In the genomic region with DNA sequence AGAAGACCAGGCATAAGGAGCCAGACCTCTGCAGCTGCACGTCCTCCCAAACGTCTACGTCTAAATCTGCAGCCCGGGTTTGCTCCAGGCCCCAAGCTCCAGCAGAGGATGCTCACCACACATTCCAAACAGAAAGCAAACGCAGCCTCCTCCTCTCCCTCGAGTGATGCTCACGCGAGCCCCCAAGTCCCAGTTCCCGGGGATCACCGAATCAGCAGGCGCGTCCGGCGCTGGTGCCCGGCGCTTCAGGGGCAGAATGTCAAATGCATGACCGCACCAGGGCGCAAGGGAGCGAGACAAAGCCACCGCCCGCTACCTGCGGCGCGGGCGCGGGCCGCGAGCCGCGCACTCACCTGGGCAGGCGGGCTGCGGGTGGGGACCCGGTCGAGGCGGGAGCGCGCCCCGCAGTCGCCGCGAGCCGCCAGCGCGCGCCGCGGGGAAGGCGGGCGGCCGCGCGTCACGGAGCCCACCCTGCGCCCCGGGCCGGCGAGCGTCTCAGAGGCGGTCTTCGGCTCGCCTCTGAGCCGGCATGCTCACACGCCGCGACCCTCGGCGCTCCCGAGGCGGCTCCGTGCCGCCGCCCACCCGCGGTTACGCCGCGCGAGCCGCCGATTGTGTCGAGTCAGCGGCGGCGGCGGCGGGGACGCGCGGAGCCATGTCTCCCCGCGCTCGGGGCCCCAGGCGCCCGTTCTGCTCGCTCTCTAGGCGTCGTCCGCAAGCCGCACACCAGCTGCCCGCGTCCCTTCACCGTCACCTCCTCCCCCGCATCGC, we compare ENCODE assay signal across 7 mouse cellular contexts. TPM values are rescaled to one million over a fixed set of nuclear protein-coding genes. Genes with fewer than 3 reads are reported as not detected.
A peak's percentile ranks its signal among the peaks of the same experiment; 100 is the strongest.
DNase-seq lines count a peak whose midpoint lies in the region; ATAC-seq and TF ChIP-seq lines count a peak whose summit lies in the region.

No protein-coding gene starts in this region.

- under 1% methylated on average over 98 of the region's 104 CpGs for WGBS in kidney, adult 2 months
- WGBS in limb, embryonic 10.5 days: under 1% methylated on average over 89 of the region's 104 CpGs
- under 1% methylated on average over 91 of the region's 104 CpGs for WGBS in midbrain, embryonic 14.5 days
- WGBS in stomach, postnatal 0 days: under 1% methylated on average over 65 of the region's 104 CpGs

- peak; percentile 76 for TF ChIP-seq POLR2A in brain, embryonic 14.5 days (IDR thresholded peaks at IDR 0.05; ENCODE audit: borderline replicate concordance, extremely low read depth, insufficient read depth, insufficient read length, poor library complexity, severe bottlenecking)
- no peak for TF ChIP-seq POLR2A in kidney, adult 2 months (IDR thresholded peaks at IDR 0.05; ENCODE audit: low read depth, low read length)

- H3K4me1 ChIP-seq in kidney, adult 2 months (ENCODE audit: control insufficient read depth, insufficient read depth, low read length): no peaks in the 10 kb centered on the region
- H3K4me1 ChIP-seq in limb, embryonic 10.5 days: peaks cover 5% of the 10 kb centered on the region; the same call in 1 of the 2 replicates
- H3K4me1 ChIP-seq in midbrain, embryonic 14.5 days (ENCODE audit: control insufficient read depth, insufficient read depth, low read length): peaks cover 15% of the 10 kb centered on the region; the same call in 1 of the 2 replicates
- no peaks in the 10 kb centered on the region for H3K4me1 ChIP-seq in stomach, postnatal 0 days (replicated peaks; ENCODE audit: control insufficient read depth, insufficient read depth)

- peak overlapping the region; percentile 95 for H3K9ac ChIP-seq in midbrain, embryonic 14.5 days (replicated peaks; ENCODE audit: low read length)
- peak overlapping the region; percentile 65 for H3K9ac ChIP-seq in stomach, postnatal 0 days (ENCODE audit: low read length)

- no peaks in the 10 kb centered on the region for H3K36me3 ChIP-seq in kidney, adult 2 months (ENCODE audit: control insufficient read depth, insufficient read depth, low read length)
- H3K36me3 ChIP-seq in limb, embryonic 10.5 days: no peaks in the 10 kb centered on the region
- H3K36me3 ChIP-seq in midbrain, embryonic 14.5 days (ENCODE audit: control insufficient read depth, insufficient read depth, low read length): no peaks in the 10 kb centered on the region
- no peaks in the 10 kb centered on the region for H3K36me3 ChIP-seq in stomach, postnatal 0 days (ENCODE audit: control insufficient read depth, insufficient read depth, low read length)

- no peak for TF ChIP-seq CTCF in brain, embryonic 14.5 days (IDR thresholded peaks at IDR 0.05; ENCODE audit: borderline replicate concordance, extremely low read depth, insufficient read depth, insufficient read length)
- TF ChIP-seq CTCF in kidney, adult 2 months (conservative IDR thresholded peaks at IDR 0.05; ENCODE audit: insufficient read depth, insufficient read length, low read depth, low read length): no peak
- no peak; the same call in 1 of the 2 replicates for TF ChIP-seq CTCF in stomach, postnatal 0 days (IDR thresholded peaks at IDR 0.05; ENCODE audit: low read depth)

- DNase-seq in brain, embryonic 14.5 days (ENCODE audit: low read depth): peak; percentile 84
- DNase-seq in embryo, embryonic 9.5 days (ENCODE audit: extremely low spot score): peak; percentile 80
- DNase-seq in heart, adult 11 months: peak; percentile 94
- peak; percentile 41 for DNase-seq in kidney, adult 2 months
- DNase-seq in limb, embryonic 10.5 days (ENCODE audit: low spot score): peak; percentile 76
- DNase-seq in midbrain, embryonic 14.5 days: peak; percentile 87
- DNase-seq in stomach, postnatal 0 days (ENCODE audit: low spot score): peak; percentile 48

- no peaks in the 10 kb centered on the region for H3K9me3 ChIP-seq in limb, embryonic 10.5 days (replicated peaks)
- no peaks in the 10 kb centered on the region for H3K9me3 ChIP-seq in midbrain, embryonic 14.5 days (ENCODE audit: control insufficient read depth, low read length)
- no peaks in the 10 kb centered on the region for H3K9me3 ChIP-seq in stomach, postnatal 0 days (ENCODE audit: control insufficient read depth, low read length)

- TF ChIP-seq EP300 in stomach, postnatal 0 days (optimal IDR thresholded peaks at IDR 0.05): no peak

- peaks cover 4% of the 10 kb centered on the region; the same call in 1 of the 2 replicates for H3K27me3 ChIP-seq in kidney, adult 2 months (replicated peaks; ENCODE audit: control insufficient read depth, insufficient read depth, low read length)
- H3K27me3 ChIP-seq in limb, embryonic 10.5 days (ENCODE audit: low read depth, poor library complexity, severe bottlenecking): peaks cover 31% of the 10 kb centered on the region
- H3K27me3 ChIP-seq in midbrain, embryonic 14.5 days (ENCODE audit: control insufficient read depth, insufficient read depth, low read length): no peaks in the 10 kb centered on the region
- no peaks in the 10 kb centered on the region; the same call in 1 of the 2 replicates for H3K27me3 ChIP-seq in stomach, postnatal 0 days (ENCODE audit: control insufficient read depth, insufficient read depth, low read length)

- H3K4me2 ChIP-seq in midbrain, embryonic 14.5 days (ENCODE audit: low read length): peak overlapping the region; percentile 62
- H3K4me2 ChIP-seq in stomach, postnatal 0 days (replicated peaks; ENCODE audit: low read depth): peak overlapping the region; percentile 96

- peak; percentile 87 for ATAC-seq in midbrain, embryonic 14.5 days (ENCODE audit: low FRiP score, low TSS enrichment)
- ATAC-seq in stomach, postnatal 0 days (ENCODE audit: low FRiP score, low TSS enrichment): peak; percentile 65

- H3K27ac ChIP-seq in kidney, adult 2 months (ENCODE audit: insufficient read depth, low read depth, low read length): no peak overlapping the region
- peak overlapping the region; percentile 89 for H3K27ac ChIP-seq in limb, embryonic 10.5 days
- H3K27ac ChIP-seq in midbrain, embryonic 14.5 days (replicated peaks; ENCODE audit: low read depth, low read length): peak overlapping the region; percentile 98
- H3K27ac ChIP-seq in stomach, postnatal 0 days (replicated peaks): peak overlapping the region; percentile 49; the same call in 1 of the 2 replicates

- H3K4me3 ChIP-seq in kidney, adult 2 months (ENCODE audit: insufficient read depth, low read depth, low read length): peak overlapping the region; percentile 79
- H3K4me3 ChIP-seq in limb, embryonic 10.5 days: peak overlapping the region; percentile 82
- H3K4me3 ChIP-seq in midbrain, embryonic 14.5 days (replicated peaks; ENCODE audit: low read depth, low read length): peak overlapping the region; percentile 91
- peak overlapping the region; percentile 75 for H3K4me3 ChIP-seq in stomach, postnatal 0 days (ENCODE audit: low read depth, low read length)

RNA-seq across cellular contexts. Expression of gene Hecw2, which starts 0.6 kb away (rescaled TPM):
- 2.3 and 4.7 TPM in 2 replicates for polyA plus RNA-seq in brain, embryonic 14.5 days (2012; rRNA removed)
- 3.9 and 6.6 TPM in 2 replicates for polyA plus RNA-seq in kidney, adult 2 months (2012; rRNA removed)
- 2.5 TPM in 2 replicates for polyA plus RNA-seq in limb, embryonic 10.5 days (2016; fragmentation: Nextera tagmentation; extraction: Ambion mirVana)
- 6.4 and 7.2 TPM in 2 replicates for polyA plus RNA-seq in midbrain, embryonic 14.5 days (2014; fragmentation: Nextera tagmentation; extraction: Ambion mirVana)
- 1.0 and 1.2 TPM in 2 replicates for polyA plus RNA-seq in stomach, postnatal 0 days (2015; fragmentation: Nextera tagmentation; extraction: Ambion mirVana)

RNA-seq across cellular contexts. Expression of gene Ccdc150, which starts 56.1 kb away (rescaled TPM):
- 0.16 and 0.36 TPM in 2 replicates for polyA plus RNA-seq in brain, embryonic 14.5 days (2012; rRNA removed)
- not detected in 2 replicates for polyA plus RNA-seq in kidney, adult 2 months (2012; rRNA removed)
- polyA plus RNA-seq in limb, embryonic 10.5 days (2016; fragmentation: Nextera tagmentation; extraction: Ambion mirVana): 0.84 and 1.1 TPM in 2 replicates
- 0.16 TPM in 1 of 2 replicates, not detected in the other for polyA plus RNA-seq in midbrain, embryonic 14.5 days (2014; fragmentation: Nextera tagmentation; extraction: Ambion mirVana)
- not detected in 2 replicates for polyA plus RNA-seq in stomach, postnatal 0 days (2015; fragmentation: Nextera tagmentation; extraction: Ambion mirVana)

Comparison
In these comparisons a context has a peak if more than half of its experiments do, and no peak if none do; other contexts are left out.
1. DNase-seq: peak in every context shown above with its lines; median percentile 94 in heart, adult 11 months; 87 in midbrain, embryonic 14.5 days; 84 in brain, embryonic 14.5 days; 80 in embryo, embryonic 9.5 days; 76 in limb, embryonic 10.5 days; 48 in stomach, postnatal 0 days; 41 in kidney, adult 2 months.